Mouse (Mus musculus) neutrophil, adult 5-6 weeks (primary cell): Measurements from ENCODE around the gene Svop. TPM values are rescaled to one million over a fixed set of nuclear protein-coding genes. Genes with fewer than 3 reads are reported as not detected.
A peak's percentile ranks its signal among the peaks of the same experiment; 100 is the strongest.

Experiments
- ATAC-seq: fragments of 151-379, 151-347 bp; 2 replicates; pipeline ENCODE4 v1.8.0; 2017; ENCODE audit warnings: mild to moderate bottlenecking, moderate TSS enrichment; ENCODE audit not compliant: insufficient number of reproducible peaks, poor library complexity, low FRiP score, severe bottlenecking; ENCODE audit errors: extremely low read depth
- total RNA-seq: library from RNA; stranded (forward); fragments of 200-1000 nt; gene quantifications from 2 replicates; pipeline ENCODE4 v1.2.3, GENCODE M21; 2017

The Svop gene
- total RNA-seq, 1 experiment from 2014 or later: not detected

GRCm38 (mm10) chr5:114115030-114115429 is 23.7 kb upstream of the Svop start:
- ATAC-seq: no peak

- ATAC-seq: no peak
Observed at GRCm38 (mm10) chr5:114113334-114113733, 22.0 kb upstream of the Svop start.

DNA sequence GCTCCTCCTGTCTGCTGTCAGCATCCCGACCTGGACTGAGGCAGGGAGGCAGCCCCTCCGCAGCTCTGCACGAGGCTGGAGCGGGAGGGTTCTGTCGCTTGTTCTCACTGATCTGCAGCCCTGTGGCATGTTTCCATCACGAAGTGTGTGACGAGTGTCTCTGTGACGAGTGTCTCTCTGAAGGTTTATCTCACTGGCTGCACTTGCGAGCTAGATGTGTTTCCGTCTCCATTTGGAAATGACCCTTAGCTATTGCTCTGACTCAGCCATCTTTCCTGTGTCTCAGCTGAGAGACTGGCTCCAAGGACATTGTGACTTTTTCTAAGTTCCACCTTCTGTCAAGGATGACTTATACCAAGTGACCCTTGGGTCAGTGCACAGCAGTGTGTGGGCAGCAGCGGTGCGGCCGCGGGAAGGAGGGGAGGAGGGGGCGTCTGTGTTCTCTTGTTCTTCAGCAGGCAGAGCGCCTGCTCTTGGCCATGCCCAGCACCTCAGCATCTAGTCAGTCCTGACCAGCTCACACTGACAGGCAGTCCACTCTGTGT is 15.1 kb upstream of the Svop start:
- ATAC-seq: no peak

DNA sequence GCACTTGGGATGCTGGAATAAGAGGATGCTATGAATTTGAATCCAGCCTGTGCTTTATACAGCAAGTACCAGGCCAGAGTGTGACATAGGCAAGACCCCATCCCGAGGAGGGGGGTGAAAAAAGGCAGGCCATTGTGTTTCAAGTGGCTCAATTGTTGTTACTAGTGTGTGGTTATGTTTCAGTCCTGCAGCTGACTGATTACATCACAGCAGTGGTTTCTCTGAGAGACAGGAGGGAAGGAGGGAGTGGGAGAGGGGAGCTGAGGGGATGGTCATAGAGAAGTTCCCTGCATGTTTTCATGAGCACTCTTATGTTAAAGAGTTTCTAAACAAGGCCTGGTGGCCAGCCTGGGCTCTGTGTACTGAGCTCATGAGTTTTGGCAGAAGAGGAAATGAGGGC is 11.4 kb upstream of the Svop start:
- ATAC-seq: no peak

DNA sequence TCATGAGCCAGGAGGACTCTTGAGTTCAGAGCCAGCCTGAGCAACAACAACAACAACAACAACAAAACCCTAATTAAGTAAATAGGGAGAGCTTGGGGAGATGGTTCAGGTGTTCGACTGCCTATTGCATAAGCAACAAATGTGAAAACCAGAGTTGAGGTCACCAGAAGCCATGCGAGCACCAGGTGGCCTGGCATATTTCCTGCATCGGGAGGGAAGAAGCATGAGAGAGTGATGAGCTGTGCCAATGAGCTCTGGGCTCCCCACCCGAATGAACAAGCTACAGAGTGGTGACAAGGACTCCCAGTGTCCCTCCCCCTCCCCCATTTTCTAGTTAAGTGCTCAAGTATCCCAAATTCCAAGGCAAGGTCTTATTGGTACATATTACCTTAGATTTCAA is 10.5 kb upstream of the Svop start:
- no peak for ATAC-seq

DNA sequence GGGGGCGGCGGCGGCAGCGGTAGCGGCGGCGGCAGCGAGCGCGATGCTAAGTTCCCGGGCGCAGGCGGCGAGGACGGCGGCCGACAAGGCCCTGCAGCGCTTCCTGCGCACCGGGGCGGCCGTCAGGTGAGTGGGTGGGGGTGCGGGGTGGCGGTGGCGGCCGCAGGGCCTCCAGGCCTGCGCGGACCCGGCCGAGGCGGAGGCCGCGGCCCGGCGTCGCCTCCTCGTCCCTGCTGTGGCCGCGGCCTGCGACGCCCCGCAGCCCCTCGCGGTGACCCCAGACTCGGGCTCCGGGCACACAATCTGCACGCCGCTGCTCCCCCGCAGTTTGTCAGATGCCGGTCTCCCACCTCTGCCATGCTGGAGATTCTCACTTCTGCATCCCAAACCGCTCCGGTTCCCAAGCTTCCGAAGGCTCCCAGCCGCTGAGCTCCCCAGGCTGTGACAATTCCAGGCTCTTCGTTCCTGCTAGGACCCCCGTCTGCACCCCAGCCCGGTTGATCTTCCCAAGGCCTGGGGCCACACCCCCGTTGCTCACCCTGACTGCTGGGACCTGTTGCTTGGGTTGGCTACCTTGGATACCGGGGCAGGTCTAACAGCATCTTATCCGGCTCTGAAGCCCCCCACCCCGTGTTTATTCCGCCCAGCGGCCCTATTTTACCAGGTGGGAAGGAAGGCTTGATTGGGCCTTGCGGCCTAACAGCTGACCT is 9.2 kb upstream of the Svop start:
- no peak for ATAC-seq

DNA sequence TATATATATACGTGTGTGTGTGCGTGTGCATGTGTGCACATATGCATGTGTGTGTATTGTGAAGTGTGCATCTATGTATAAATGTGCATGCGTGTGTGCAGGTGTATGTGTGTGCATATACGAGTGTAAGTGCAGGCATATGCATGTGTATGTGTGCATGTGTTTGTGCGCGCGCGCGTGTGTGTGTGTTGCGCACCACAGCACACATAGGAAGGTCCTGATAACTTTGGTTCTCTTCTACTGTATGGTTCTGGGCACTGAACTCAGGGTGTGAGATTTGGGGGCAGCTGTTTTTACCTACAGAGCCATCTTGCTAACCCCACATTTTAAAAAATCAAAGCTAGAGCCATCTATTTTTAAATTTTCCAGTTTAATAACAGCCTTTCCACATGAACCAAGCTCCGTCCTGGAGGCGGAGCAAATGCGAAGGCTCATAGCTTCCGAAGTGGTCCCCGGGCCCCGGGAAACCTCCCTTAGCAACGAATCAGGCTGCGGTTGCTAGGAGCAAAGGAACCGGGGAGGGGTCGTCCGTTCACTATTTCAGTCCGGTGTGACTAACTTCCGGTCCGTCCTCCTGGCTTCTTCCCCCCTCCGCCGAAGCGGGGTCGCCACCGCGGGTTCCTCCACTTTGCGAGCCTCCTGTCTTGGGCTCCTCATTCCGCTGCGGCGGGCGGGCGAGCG is 8.5 kb upstream of the Svop start:
- ATAC-seq: peak; percentile 80

DNA sequence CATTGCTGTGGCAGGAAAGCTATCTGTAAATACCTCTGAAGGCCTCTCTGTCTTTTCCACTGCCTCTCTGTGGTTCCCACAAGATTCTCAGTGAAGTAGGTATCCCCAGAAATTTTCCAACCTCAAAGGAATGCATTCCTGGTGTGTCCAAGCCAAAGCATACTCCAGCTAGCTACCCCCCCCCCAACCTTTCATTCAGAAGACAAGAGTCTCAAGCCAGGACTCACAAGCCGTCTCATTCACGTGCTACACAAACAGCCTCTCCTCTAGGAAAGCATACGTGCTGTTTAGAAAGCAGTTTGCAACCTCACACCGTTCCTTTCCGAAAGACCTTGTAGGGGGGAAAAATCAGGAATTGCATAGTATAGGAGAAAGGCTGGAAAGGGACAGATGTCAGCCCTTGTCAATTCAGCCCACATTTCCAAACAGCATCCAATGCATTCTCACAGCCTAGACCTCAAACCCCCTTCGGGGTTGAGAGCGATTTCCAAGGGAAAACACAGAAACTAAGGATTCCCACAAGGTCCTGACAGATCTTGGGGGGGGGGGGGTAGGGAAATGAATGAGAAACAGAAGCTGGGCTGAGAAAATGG is 853 bp downstream of the Svop start:
- ATAC-seq: no peak

DNA sequence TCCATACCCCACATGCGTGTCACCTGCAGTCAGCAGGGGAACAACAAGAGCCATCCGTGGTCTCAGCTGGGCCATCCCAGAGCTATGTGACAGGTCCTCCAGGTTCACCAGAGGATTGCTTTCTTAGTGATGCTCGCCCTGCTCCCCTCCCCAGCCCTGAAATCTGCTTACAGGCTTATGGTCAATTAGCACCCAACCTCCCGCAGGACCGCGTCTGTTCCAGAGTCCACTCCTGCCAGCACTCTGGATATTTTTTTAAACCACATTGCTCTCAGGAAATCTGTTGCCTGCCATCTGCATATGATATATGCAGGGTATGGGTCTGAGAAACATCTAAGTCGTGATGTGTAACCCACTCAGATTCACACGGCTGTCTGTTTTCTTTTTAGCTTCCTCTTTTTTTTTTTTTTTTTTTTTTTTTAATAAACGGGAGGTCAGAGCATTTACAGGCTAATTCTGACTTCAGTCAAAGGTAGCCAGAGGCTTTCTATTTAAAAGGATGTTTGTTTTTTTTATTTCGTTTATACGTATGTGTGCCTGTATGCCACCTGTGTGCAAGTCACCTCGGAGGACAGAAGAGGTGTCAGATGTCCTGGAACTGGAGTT is 3.4 kb downstream of the Svop start:
- no peak for ATAC-seq

DNA sequence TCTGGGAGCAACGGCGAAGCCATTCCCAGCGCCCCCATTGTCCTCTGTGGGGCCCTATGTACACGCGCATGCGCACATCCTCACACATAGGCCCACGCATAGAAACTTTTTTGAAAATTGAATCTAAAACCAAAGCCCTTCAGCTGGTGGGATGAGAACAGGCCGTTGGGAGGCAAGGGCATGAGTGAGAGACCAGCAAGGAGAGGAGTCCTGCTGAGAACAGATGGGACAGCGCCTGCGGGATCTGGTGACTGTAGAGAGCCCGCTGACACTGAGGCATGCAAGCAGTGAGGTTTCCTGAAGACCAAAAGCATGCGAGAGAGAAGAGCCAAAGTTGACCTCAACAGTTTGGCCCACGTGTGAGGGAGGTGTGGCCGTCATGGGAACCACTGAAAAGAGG is 5.9 kb downstream of the Svop start:
- no peak for ATAC-seq

- ATAC-seq: no peak
Observed at GRCm38 (mm10) chr5:114077009-114077408, 14.4 kb downstream of the Svop start.

DNA sequence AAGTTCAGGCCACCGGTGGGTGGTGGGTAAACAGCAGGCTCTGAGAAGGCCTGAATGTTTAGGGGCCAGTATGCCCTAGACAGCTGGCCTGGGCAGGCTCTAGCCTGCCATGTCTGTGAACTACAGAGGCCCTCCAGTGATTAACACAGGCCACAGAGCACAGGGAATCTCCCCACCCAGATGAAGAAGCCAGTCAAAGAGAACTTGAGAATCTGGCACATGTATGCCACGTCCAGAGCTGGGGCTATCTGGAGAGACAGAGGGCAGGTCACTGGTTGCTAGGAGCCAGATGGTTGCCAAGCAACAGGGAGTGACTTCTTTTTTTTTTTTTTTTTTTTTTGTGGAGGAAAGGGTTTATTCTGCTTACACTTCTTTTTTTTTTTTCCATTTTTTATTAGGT is 19.1 kb downstream of the Svop start:
- no peak for ATAC-seq

DNA sequence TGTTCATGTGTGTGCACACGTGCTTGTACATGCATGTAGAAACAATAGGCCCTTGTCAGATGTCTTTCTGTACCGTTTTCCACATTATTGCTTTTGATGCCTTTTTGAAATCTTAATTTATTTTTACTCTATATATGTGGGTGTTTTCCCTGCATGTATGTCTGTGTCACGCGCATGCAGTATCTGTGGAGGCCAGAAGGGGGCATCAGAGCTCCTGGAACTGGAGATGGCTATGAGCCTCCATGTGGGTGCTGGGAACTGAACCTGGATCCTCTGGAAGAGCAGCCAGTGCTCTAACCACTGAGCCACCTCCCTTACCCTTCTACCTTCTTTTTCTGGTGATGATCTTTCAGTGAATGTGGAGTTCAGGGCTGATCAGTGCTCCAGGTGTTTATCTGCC is 20.5 kb downstream of the Svop start:
- ATAC-seq: no peak

- ATAC-seq: no peak
Observed at GRCm38 (mm10) chr5:114067982-114068381, 23.4 kb downstream of the Svop start.

- no peak for ATAC-seq
Observed at GRCm38 (mm10) chr5:114067543-114067942, 23.8 kb downstream of the Svop start.

DNA sequence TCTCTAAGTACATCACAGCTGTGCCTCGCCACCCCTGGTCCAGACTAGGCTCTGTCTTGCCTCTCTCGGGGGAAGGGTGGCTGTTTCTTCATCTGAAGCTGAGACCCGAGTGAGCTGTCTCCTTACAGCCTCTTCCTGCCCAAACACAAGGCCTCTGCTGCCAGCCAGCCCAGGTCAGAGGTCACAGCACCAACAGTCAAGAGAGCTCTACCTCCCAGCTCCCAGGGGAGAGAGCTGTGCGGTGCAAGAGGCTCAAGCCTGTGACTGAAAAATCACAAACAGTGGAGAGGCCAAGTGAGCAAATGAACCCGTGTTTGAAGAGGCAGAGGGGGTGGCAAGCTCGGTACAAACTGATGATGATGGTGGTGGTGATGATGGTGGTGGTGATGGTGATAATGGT is 24.8 kb downstream of the Svop start:
- no peak for ATAC-seq

GRCm38 (mm10) chr5:114065161-114065560 is 26.2 kb downstream of the Svop start, which contains the start of gene Usp30:
Usp30 (plus strand) TSS chr5:114065461.
- ATAC-seq: no peak

DNA sequence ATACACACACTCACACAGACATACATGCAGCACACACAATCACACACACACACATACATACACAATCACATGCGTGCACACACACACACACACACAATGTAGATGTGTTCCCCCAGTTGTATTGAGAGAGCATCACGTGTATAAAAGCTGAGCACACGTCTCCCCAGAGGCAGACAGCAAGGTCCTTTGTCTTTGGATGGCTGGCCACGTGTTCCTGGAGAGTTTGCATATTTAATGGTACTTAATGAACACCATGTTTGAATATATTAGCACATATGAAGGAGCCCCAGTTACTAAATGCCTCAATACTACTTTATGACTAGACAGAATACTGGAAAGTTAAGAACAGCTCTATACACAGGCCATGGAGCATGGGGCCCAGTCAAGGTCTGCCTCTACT is 27.4 kb downstream of the Svop start:
- ATAC-seq: no peak

DNA sequence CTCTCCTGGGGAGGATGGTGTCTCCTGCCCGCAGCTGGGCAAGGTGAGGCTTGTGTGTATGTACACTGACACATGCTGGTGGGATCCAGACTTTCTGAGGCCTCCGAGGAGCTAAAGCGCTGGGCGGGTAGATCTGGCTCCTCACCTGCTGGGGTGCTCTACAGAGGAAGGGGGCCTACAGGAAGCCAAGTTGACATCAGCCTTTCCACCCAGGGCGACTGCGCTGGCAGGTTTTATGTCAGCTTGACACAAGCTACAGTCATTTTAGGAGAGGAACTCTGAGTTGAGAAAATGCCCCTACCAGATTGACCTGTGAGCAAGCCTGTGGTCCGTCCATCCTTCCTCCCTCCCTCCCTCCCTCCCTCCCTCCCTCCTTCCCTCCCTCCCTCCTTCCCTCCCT is 29.7 kb downstream of the Svop start:
- ATAC-seq: no peak
